Mouse (Mus musculus) CH12F3 (cell line): ENCODE results near the gene Cacna1g.

Source experiments
- in situ Hi-C: fragments of 300-500 bp; cut with MboI; formaldehyde crosslinking; loops from 2 replicates; pipeline ENCODE4 v1.14.3; 2020; ENCODE audit warnings: low sequenced_read_pairs

Cacna1g gene

GRCm38 (mm10) chr11:94482738-94483137 is 8.7 kb upstream of the Cacna1g start:
- in situ Hi-C loops, result loop anchor here (5.0 kb wide), 1 partner anchor 55 kb away; no protein-coding TSS in a partner anchor

DNA sequence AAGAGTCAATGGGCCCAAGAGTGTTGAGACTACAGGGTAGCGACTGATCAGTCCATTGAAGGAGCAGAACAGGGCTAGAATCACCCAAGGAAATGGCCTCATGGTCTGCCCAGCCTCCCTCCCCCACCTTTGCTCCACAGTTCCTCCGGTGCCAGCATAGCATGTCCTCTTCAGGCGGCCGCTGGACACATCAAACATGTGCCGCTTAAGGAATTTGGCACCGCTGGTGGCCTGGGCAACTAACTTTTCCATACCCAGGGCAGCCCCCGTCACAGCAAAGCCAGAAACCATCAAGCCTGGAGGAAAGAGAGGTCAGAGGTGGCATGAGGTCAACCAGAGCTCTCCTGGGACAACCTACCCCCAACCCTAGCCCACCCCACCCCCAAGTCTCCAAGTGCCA is 8.0 kb upstream of the Cacna1g start:
- in situ Hi-C loops, result loop anchor here (5.0 kb wide), 1 partner anchor 55 kb away; no protein-coding TSS in a partner anchor

- in situ Hi-C loops, result loop anchor here (5.0 kb wide), 1 partner anchor 53 kb away; no protein-coding TSS in a partner anchor
These were observed 6.4 kb upstream of the Cacna1g start for GRCm38 (mm10) chr11:94480382-94480781.

GRCm38 (mm10) chr11:94477651-94478050 is 3.7 kb upstream of the Cacna1g start:
- in situ Hi-C loops, result no loop called here

DNA sequence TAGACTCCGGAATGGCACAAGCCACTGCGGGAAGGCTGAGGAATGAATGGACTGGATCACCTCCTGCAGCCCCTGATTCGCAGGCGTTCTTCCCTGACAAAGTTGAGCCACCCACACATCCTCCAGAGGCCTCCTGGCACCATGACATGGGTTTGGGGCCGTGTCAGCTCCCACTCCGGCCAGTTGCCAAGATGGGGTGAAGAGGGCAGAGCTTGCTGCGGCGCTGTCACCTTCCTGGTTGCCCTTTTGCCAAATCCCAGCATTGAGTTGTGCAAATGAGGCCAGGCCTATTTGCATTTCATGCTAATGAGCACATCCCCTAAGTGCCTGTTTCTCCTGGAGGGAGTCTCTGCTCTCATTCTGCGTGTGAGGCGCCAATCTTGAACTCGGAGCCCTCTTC is 1.7 kb upstream of the Cacna1g start:
- in situ Hi-C loops, result no loop called here

DNA sequence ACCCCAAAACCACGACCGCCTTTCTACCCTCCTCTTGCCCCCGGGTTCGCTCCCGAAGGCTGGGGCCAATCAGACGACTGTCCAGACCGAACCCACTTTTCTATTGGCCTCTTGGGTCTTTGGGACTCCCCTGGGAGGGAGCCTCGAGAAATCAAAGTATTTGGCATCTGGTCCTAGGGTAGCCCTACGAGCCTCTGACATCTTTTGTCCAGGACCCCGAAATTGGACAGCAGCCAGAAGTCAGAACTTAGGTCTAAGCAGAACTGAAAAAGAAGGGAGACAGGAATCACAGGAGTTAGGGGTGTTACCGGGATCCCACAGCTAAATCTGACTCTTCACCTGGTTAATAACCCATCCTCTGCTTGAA is 529 bp upstream of the Cacna1g start:
- in situ Hi-C loops, result no loop called here

- in situ Hi-C loops, result no loop called here
These were observed 887 bp downstream of the Cacna1g start for GRCm38 (mm10) chr11:94472916-94473706.

DNA sequence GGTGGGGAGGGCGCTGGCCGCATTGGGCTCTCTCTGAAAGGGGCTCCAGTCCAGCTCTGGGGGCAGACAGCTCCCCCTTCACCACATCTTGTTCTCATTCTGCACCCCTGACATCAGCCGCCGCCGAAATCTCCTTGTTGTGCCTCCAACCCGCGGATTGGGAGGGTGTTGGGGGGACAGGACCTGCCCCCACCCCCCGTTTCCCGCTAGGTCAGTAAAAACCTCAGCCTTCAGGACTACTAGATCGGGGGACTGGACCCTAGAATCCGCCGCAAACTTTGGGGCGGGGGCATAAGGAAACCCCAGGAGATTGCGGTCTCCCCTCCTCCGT is 1.4 kb downstream of the Cacna1g start:
- in situ Hi-C loops, result no loop called here

DNA sequence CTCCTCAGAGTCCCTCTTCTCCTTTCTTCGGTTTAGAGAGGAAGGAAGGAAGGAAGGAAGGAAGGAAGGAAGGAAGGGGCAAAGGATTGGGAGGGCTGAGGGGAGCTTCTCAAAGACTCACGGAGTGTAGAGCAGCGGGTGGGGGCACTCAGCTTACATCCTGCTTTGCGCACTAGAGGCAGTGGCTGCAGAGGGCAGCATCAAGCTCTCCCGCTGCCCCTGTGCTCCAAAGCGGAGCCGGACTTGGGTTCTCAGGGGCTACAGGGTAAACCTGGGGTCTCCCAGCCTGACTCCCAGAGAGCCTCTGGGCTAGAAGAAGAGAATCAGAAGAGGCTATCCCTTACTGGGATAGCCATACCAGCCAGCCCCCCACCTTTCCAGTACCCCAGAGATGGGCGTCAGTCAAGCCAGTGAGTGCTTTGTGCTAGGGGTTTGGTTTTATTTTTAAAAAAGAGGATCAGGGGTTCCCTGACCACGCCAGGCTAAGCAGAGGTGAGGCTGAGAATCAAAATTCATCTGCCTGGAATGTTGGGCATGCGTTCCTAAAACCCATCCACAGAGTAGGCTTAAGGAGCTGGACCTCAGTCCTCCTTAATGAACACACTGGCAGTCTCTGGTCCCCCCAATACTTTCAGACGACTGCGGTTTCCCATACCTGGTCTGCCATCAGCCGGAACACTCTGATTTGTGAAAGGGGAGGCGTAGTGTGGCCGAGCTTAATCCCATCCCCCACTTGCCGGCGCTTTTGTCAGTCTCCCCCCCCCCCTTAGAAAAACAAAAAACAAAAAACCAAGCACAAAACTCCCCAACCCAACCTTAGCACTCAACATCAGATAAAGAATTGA is 2.0 kb downstream of the Cacna1g start:
- in situ Hi-C loops, result no loop called here

DNA sequence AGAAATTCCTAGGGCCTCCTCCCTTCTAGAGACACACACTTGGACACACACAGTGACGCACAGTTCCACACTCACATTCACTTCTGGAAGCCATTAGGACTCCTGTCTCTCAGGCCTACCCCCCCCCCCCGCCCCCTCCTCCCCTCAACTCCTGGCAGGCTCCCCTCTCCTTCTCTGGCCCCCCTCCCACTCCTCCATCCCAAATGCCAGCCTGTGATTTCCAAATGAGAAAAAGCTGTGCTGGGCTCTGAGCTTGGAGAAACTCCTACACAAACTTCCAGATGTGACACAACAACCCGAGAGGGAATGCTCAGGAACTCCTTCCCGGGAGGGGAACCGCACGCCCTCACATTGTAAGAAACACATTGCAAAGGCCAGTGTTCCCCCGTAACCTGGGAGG is 3.6 kb downstream of the Cacna1g start:
- in situ Hi-C loops, result no loop called here

GRCm38 (mm10) chr11:94469136-94470064 is 4.6 kb downstream of the Cacna1g start:
- in situ Hi-C loops, result no loop called here

DNA sequence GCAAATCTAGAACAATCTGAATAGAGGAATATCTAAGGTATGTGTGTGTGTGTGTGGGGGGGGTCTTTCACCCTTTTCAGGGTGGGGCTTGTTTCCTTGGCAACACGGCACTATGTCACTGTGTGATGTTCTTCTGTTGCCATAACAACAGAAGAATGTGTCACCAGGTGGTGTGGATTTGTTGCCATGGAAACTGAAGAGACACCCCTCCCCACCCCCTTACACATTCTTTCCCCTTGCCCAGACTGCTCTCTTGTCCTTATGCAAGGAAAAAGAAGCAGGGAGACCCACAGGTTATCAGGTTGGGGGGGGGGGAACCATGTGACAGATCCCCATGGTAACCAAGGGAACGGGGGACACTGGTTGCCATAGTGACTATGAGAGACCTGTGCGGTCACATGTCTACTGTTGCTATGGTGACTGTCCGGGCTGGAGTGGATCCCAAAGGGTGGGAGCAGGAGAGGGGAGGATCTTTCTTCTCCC is 5.4 kb downstream of the Cacna1g start:
- in situ Hi-C loops, result no loop called here

DNA sequence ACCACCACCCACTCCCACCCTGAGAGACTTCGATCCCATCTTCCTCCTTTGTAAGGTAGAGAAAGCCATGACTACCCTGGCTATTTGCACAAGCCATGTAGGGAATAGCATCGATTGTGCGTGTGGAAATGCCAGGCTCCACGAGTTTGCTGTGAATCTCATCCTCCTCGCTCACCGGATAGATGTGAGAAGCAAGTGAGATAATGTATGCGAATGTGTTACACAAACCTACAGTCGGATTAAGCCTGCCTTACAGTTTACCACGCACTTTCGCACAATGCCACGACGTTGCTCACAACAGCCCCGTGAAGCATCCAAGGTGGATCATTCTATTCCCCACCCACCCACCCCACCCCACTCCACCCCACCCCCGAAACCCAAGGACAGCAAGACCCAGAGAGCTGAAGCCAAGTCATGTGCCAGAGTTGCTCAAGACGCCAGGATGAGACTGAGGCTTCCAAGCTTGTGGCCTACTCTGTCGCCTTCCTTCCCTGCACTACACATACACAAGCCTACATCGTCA is 7.6 kb downstream of the Cacna1g start:
- in situ Hi-C loops, result no loop called here

DNA sequence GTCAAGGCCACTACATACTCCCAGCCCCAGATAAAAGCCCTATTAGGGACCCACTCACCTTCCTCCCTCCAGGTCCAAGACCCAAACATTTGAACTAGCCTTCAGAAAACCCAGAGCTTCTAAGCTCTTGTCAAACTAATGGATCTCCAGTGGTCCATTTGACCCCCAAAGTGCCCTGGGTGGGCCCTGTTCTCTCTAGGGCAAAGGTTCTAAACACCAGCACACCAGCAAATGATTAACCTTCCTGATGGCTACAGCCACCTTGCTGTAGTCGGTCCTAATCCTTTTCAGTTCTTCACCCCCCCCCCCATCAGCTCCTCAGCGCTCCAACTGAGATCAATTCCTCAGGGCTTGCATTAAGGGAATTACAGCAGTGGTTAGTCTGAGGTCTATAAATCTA is 9.8 kb downstream of the Cacna1g start:
- in situ Hi-C loops, result no loop called here

DNA sequence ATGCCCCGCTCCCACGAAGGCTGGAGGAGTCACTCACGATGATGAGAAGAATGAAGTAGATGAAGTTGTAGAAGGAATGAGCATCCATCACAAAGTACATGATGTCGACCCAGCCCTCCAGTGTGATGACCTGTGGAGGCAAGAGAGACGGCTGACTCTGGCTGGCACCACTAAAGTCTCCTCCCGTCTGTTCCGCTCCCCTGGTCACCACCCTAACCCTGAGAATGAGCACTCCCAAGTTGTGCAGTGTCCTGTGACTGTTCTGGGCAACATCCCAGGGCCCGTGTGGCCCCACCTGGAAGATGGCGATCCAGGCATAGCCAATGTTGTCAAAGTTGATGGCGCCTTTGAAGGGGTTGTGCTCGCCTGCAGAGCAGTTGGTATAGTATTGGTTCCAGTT is 12.1 kb downstream of the Cacna1g start:
- in situ Hi-C loops, result no loop called here

GRCm38 (mm10) chr11:94457001-94457400 is 17.0 kb downstream of the Cacna1g start:
- in situ Hi-C loops, result no loop called here

DNA sequence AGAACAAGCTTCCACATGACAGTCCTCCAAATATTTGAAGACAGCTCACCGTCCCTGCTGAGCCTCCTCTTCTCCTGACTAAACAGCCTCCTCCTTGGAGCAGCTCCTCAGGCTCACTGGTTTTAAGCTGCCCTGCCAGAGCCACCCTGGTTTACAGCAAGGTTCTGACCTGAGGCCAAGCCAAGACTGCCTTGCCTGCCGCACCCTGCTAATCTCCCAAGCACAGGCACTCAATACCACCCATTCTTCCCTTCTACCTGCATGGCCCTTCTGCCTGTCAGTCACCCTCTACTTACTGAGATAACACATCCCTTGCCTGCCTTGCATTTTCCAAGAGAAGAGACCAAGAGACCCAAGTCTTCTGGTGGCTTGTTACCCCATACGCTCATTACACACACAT is 17.7 kb downstream of the Cacna1g start:
- in situ Hi-C loops, result no loop called here

DNA sequence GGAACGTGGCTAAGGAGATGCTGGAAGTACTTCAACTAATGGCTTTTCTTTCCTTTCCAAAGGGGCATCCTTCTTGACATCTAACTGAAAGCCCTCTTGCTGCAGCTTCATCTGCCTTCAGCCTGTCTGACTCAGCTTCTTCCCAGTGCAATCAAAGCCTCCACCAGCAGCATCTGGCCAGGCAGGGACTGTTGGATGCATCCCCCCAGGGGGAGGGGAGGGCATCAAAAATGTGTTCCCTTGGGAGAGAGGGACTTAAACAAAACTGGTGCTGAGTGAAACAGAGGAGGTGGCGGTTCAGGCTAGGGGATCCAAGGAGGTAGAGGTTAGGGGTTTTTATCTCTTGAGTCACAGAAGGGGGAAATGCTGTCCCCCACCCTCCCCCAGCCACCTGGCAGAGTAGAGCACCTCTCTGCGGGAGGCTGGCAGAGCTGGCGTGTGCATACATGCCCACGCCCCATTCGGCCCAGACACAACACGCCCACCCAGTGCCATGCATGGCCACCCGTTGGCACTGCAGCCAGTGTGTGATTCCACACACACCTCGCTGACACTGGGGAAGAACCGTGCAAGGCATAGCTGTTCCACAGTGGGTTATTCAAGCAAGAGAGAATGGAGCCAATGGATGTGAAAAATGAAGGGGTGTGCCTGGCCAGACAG is 18.7 kb downstream of the Cacna1g start:
- in situ Hi-C loops, result no loop called here

GRCm38 (mm10) chr11:94454756-94455155 is 19.2 kb downstream of the Cacna1g start:
- in situ Hi-C loops, result no loop called here

GRCm38 (mm10) chr11:94451091-94451773 is 22.8 kb downstream of the Cacna1g start:
- in situ Hi-C loops, result no loop called here
